Comparison of ENCODE assay signal across 10 mouse cellular contexts in genomic region chr1:131995062-131995461, GRCm38 (mm10). TPM values are rescaled to one million over a fixed set of nuclear protein-coding genes. Genes with fewer than 3 reads are reported as not detected.
DNase-seq lines count a peak whose midpoint lies in the region; ATAC-seq and TF ChIP-seq lines count a peak whose summit lies in the region.
"Had no signal": no experiment of that assay in that cellular context is flagged by ENCODE, and none has a peak within 500 bp of the region (broad histone marks: within the 10 kb centered on the region; RNA-seq: fewer than 3 reads in every experiment).

No protein-coding gene starts in this region.

- intact Hi-C loops in heart, postnatal 36 days (cut with DNase I), result loop anchor here (1.0 kb wide), 2 partner anchors 51 to 121 kb away; no protein-coding TSS in a partner anchor

- H3K4me3 ChIP-seq in neural tube, embryonic 15.5 days (replicated peaks), result no peak overlapping the region
- no peak overlapping the region for H3K4me3 ChIP-seq in lung, adult 2 months (replicated peaks; ENCODE audit: extremely low read depth, low read depth, low read length)
- H3K4me3 ChIP-seq: heart, embryonic 15.5 days; myocyte had no signal

- H3K27me3 ChIP-seq in neural tube, embryonic 15.5 days (replicated peaks), result no peaks in the 10 kb centered on the region
- H3K27me3 ChIP-seq: heart, embryonic 15.5 days had no signal

- peak; percentile 39 for DNase-seq in cerebellum, adult 11 months
- DNase-seq in neural tube, embryonic 10.5 days (ENCODE audit: extremely low spot score, low spot score), result peak; percentile 63
- DNase-seq in cerebellum, adult 9-10 months, result peak; percentile 71
- DNase-seq in heart, postnatal 36 days, result peak; percentile 66 to 80
- peak; percentile 60 for DNase-seq in lung, adult 2 months
- peak; percentile 54 to 72 for DNase-seq in spleen, postnatal 36 days (ENCODE audit: low spot score in 2 of 2)

- H3K36me3 ChIP-seq in neural tube, embryonic 15.5 days, result no peaks in the 10 kb centered on the region
- H3K36me3 ChIP-seq: heart, embryonic 15.5 days had no signal

- TF ChIP-seq CTCF in lung, adult 2 months (IDR thresholded peaks at IDR 0.05; ENCODE audit: insufficient read depth, low read length), result peak; percentile 19; the same call in 1 of the 2 replicates

- no peak overlapping the region for H3K9ac ChIP-seq in neural tube, embryonic 15.5 days (replicated peaks)
- H3K9ac ChIP-seq: heart, embryonic 15.5 days had no signal

- H3K4me1 ChIP-seq in neural tube, embryonic 15.5 days, result no peaks in the 10 kb centered on the region
- H3K4me1 ChIP-seq in lung, adult 2 months (ENCODE audit: control insufficient read depth, insufficient read depth, low read length), result no peaks in the 10 kb centered on the region
- H3K4me1 ChIP-seq: heart, embryonic 15.5 days had no signal

- H3K9me3 ChIP-seq in neural tube, embryonic 15.5 days (replicated peaks), result no peaks in the 10 kb centered on the region
- H3K9me3 ChIP-seq: heart, embryonic 15.5 days had no signal

- H3K4me2 ChIP-seq in neural tube, embryonic 15.5 days, result no peak overlapping the region
- H3K4me2 ChIP-seq: heart, embryonic 15.5 days had no signal

- ATAC-seq in cerebellum, adult (ENCODE audit: insufficient number of reproducible peaks, low FRiP score, low TSS enrichment), result no peak
- ATAC-seq in neural tube, embryonic 15.5 days (ENCODE audit: low FRiP score), result no peak

- 34% methylated on average over 4 of the region's 4 CpGs for WGBS in neural tube, embryonic 15.5 days
- WGBS in lung, adult 2 months, result 31% methylated on average over 4 of the region's 4 CpGs

- no peak for TF ChIP-seq POLR2A in lung, adult 2 months (IDR thresholded peaks at IDR 0.05; ENCODE audit: borderline replicate concordance, extremely low read depth, low read depth, low read length)

- no peak overlapping the region for H3K27ac ChIP-seq in neural tube, embryonic 15.5 days (replicated peaks)
- H3K27ac ChIP-seq: heart, embryonic 15.5 days had no signal

RNA-seq across cellular contexts. Expression of gene Elk4, which starts 12.3 kb away (rescaled TPM):
- 8.0 and 15.4 TPM in 2 replicates for polyA plus RNA-seq in neural tube, embryonic 15.5 days (2015; fragmentation: Nextera tagmentation; extraction: Ambion mirVana)
- 10 to 100 TPM; 91.5 to 91.8 TPM for total RNA-seq in heart, postnatal 36 days (2021)
- 27.0 and 39.9 TPM in 2 replicates for polyA plus RNA-seq in lung, adult 2 months (2012; rRNA removed)

RNA-seq across cellular contexts. Expression of gene Slc45a3, which starts 32.3 kb away (rescaled TPM):
- polyA plus RNA-seq in neural tube, embryonic 15.5 days (2015; fragmentation: Nextera tagmentation; extraction: Ambion mirVana), result 2.0 and 3.0 TPM in 2 replicates
- total RNA-seq in heart, postnatal 36 days (2021), result 1 to 10 TPM; 4.2 to 4.3 TPM
- polyA plus RNA-seq in lung, adult 2 months (2012; rRNA removed), result 14.0 and 14.2 TPM in 2 replicates
